Mouse (Mus musculus): ENCODE data around the gene Ugt2b38.

GRCm38 (mm10) chr5:87455519-87455918, 31.5 kb upstream of the Ugt2b38 start:
- TF ChIP-seq TAL1 (conservative IDR thresholded peaks at IDR 0.05; ENCODE audit: low read depth, low read length) (no peak), CTCF (IDR thresholded peaks at IDR 0.05; ENCODE audit: low read depth, low read length) (no peak)

All from G1E (cell line).